Mouse (Mus musculus) spleen, postnatal 36 days (tissue): ENCODE data around the gene Per1.

Experiments
- DNase-seq, 2 experiments: peaks; one replicate each; pipeline ENCODE4 v3.0.0; 2022; ENCODE audit warnings: low spot score in 2 of 2, mixed read lengths in 1 of 2

The Per1 gene

GRCm38 (mm10) chr11:69133923-69134621, 39.1 kb downstream of the Per1 start:
- DNase-seq = peak in 1 of 2 experiments; percentile 30

- DNase-seq = no peak
Observed at GRCm38 (mm10) chr11:69134622-69134968, 39.6 kb downstream of the Per1 start.

DNA sequence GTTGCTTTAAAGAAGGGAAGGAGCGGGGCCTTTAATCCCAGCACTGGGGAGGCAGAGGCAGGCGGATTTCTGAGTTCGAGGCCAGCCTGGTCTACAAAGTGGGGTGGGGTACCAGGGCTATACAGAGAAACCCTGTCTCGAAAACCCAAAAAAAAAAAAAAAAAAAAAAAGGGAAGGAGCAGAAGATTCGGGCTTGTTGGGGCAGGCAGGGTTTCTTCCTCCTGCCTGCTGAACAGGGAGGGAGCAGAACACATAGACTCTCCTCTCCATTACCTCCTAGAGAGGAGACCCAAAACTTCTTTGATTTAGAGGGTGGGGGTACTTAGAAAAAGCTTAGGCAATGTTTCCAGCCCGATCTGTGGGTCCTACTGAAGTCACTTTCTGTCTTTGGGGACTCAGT, 40.3 kb downstream of the Per1 start:
- DNase-seq = no peak

DNA sequence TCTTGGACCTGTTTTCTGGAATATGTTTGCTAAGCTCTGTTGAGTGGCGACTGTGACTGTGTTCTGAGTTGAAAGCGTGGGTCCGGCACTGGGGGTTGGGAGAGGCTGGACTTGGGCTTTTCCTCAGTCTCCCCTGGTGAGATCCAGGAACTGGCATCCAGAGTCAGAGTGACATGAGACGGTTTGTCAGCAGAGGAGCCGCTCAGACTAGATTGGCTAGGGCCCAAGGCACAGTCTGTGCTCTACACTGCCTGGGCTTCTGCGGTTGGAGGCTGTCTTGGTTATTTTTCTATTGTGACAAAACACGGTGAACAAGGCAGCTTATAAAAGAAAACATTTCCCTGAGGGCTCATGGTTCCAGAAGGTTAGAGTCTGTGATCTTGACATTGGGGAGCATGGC, 52.5 kb downstream of the Per1 start:
- DNase-seq = no peak

DNA sequence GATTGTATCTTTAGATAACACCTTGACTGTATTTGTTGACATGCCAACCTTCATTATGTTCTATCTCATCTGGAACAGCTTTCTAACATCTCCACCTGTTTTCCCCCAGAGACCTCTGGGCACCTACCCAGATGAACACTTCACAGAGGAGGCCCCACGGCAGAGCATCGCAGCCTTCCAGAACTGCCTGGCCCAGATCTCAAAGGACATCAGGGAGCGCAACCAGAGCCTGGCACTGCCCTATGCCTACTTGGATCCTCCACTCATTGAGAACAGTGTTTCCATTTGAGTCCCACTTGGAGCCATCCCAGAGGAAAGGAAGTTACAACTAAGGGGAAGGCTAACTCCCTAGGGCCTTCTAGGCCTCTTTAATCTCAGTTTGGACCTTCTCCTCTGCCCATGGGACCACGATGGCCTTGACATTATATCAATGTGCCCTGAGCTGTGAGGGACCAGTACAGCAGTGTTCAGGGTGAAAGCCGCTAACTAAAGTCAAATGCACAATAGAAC, 53.5 kb downstream of the Per1 start:
- no peak for DNase-seq

- DNase-seq = no peak
Observed at GRCm38 (mm10) chr11:69149728-69150127, 54.7 kb downstream of the Per1 start.

DNA sequence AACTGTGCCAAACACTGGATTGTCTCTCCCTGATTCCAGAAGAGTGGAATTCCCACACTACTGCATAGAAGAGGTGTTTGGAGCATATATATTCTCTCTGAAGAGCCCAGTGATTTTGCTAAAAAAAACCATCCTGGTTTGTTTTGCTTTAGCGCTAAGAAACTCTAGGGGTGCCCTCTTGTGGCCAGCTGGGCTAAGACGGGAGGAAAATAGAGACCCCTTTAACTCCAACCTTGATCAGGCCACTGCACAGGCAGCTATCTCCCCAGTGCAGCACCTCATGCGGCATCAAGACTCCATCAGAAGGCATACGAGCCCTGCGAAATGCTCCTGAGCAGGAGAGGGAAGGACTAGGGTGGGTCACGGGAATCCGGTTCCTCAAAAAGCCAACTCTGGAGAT, 55.4 kb downstream of the Per1 start:
- peak; percentile 49 to 59 for DNase-seq

DNA sequence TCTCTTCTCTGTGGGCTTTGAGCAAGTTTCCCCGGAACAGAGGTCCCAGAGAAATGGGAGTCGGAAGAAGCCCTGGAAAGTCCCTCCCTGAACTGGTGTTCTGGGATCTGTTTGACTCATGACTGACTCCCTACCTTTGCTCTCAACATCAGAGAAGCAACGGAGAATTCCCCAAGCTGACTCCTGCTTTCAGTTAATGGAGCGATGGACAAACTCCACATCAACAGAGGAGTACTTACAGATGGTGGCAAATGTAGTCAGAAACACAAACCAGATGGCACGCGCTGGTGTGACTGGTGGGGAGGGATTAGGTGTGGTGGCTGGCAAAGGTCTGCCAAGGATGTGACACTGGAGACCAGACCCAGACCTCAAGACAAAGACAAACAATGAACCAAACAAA, 56.0 kb downstream of the Per1 start:
- no peak for DNase-seq

GRCm38 (mm10) chr11:69153831-69154230, 58.8 kb downstream of the Per1 start:
- DNase-seq = no peak

- DNase-seq = no peak
Observed at GRCm38 (mm10) chr11:69155351-69155750, 60.3 kb downstream of the Per1 start.

DNA sequence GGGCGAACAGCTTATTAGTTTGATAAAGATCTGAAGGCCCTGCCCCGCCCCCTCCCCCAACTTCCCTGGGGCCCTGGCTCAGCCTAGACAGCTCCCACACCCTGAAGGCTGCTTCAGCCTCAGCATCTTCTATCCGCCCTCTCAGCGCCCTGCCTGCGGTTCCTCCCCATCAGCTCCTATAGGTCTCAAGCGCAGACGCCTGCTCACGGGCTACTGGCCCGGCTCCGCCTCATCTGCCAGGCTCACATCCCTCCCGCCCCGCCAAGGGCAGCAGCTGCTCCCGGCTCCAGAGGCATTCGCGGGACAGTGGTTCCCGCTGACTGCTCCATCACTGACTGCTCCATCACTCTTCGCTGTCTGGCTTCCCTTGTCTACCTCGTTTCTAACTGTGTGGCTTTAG, 61.8 kb downstream of the Per1 start, which contains the start of gene Alox12b:
TSS of gene Alox12b (plus strand) at position 190 of the 400 bp plus-strand sequence.
- no peak for DNase-seq
